Mouse (Mus musculus): ENCODE measurements around the gene Arl6ip5. TPM values are rescaled to one million over a fixed set of nuclear protein-coding genes. Genes with fewer than 3 reads are reported as not detected.

Gene Arl6ip5
- polyA plus RNA-seq, 1 experiment from 2014 or later, result 143 TPM

DNA sequence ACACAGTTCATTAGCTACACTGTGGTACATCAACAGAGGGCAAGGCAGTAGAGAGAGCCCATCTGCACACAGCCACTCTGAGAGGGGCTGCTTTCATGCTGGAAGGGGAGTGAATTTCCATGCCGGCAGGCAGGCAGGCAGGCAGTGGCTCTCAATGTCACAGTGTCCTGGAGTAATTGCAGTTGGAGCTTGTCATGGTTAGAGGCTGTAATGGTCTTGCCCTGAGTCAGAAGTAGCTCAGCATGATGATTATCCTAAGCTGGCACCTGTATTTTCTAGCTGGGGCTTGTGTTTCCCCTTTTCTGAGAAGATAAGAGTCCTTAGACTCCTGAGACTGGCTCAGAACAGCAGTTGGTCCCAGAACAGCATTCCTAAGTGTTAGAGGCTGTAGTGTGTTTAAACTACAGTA is 15.6 kb downstream of the Arl6ip5 start:
- Histone ChIP-seq H3K4me2 (no peak overlapping the region), H3K27me3 (replicated peaks) (no peaks in the 10 kb centered on the region), H3K36me3 (peaks cover 23% of the 10 kb centered on the region), H3K9me3 (replicated peaks) (no peaks in the 10 kb centered on the region), H3K4me1 (peaks cover 15% of the 10 kb centered on the region), H3K4me3 (replicated peaks) (no peak overlapping the region), H3K27ac (replicated peaks) (peak overlapping the region; percentile 37; the same call in 1 of the 2 replicates), H3K9ac (replicated peaks) (no peak overlapping the region)
- no peak for ATAC-seq (ENCODE audit: low FRiP score)
- WGBS, result 14% methylated on average over 1 of the region's 1 CpGs

- no peak overlapping the region for H3K27ac ChIP-seq (replicated peaks)
- H3K4me1 ChIP-seq, result peaks cover 6% of the 10 kb centered on the region
- no peak for ATAC-seq (ENCODE audit: low FRiP score)
- no peak overlapping the region for H3K9ac ChIP-seq (replicated peaks)
- no peaks in the 10 kb centered on the region for H3K9me3 ChIP-seq (replicated peaks)
- no peak overlapping the region for H3K4me3 ChIP-seq (replicated peaks)
- 92% methylated on average over 9 of the region's 9 CpGs for WGBS
- peaks cover 32% of the 10 kb centered on the region for H3K36me3 ChIP-seq
- no peak overlapping the region for H3K4me2 ChIP-seq
- H3K27me3 ChIP-seq (replicated peaks), result no peaks in the 10 kb centered on the region
Observed at GRCm38 (mm10) chr6:97227067-97227847, 16.8 kb downstream of the Arl6ip5 start.

DNA sequence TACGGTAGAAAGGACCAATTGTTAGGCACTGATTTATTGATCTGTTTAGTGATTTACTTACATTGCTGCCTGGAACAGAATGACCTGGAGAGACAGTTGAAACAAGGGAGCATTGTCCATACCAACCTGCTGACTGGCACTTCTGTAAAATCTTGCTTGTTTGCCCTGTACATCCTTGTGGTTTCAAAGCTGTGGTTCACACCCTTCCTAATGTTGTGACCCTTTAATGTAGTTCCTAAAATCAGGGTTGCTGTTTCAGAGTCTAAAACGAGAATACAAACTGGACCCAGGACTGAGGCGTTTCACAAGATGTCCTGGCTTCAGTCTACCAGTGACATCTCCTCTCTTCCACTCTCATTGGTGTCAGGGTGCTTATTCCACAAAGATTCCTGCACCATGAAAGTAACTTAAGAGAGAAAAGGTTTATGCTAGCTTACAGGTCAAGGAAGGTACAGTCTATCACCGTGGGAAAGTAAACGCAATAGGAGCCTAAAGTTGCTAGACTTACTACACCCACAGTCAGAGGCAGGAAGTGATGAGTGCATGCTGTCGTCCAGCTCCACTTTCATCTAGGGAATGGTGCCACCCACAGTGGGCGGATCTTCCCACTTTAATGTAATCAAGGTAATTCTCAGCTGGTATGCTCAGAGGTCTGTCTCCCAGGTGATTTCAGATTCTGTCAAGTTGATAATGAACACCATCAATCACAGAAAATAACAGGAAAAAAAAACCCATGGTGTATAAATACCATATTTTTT is 24.6 kb downstream of the Arl6ip5 start:
- 69% methylated on average over 7 of the region's 7 CpGs for WGBS
- Histone ChIP-seq H3K4me2 (no peak overlapping the region), H3K9ac (replicated peaks) (no peak overlapping the region), H3K27me3 (replicated peaks) (no peaks in the 10 kb centered on the region), H3K4me3 (replicated peaks) (no peak overlapping the region), H3K4me1 (no peaks in the 10 kb centered on the region), H3K9me3 (replicated peaks) (no peaks in the 10 kb centered on the region), H3K36me3 (peaks cover 33% of the 10 kb centered on the region), H3K27ac (replicated peaks) (no peak overlapping the region)
- no peak for ATAC-seq (ENCODE audit: low FRiP score)

GRCm38 (mm10) chr6:97236088-97236487 is 25.6 kb downstream of the Arl6ip5 start:
- 74% methylated on average over 5 of the region's 5 CpGs for WGBS
- no peak overlapping the region for H3K4me2 ChIP-seq
- no peak overlapping the region for H3K9ac ChIP-seq (replicated peaks)
- H3K27ac ChIP-seq (replicated peaks), result no peak overlapping the region
- peaks cover 23% of the 10 kb centered on the region for H3K36me3 ChIP-seq
- no peak overlapping the region for H3K4me3 ChIP-seq (replicated peaks)
- no peaks in the 10 kb centered on the region for H3K9me3 ChIP-seq (replicated peaks)
- no peaks in the 10 kb centered on the region for H3K27me3 ChIP-seq (replicated peaks)
- no peaks in the 10 kb centered on the region for H3K4me1 ChIP-seq
- ATAC-seq (ENCODE audit: low FRiP score), result no peak

DNA sequence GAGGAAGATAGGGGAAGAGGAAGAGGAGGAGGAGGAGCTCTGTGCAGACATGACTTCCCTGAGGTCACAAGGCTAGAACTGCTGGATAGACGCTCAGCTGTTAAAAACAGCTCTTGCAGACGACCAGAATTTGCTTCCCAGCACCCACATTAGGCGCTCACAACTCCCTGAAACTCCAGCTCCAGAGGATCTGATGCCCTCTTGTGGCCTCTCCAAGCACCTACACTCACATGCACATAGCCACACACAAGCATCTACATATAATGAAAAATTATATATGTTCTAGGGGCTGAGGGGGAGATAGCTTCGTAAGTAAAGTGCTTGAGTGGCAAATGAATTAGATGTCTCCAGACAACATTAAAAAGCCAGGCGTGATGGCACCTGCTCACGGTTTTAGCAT is 28.9 kb downstream of the Arl6ip5 start:
- no peak overlapping the region for H3K27ac ChIP-seq (replicated peaks)
- no peak for ATAC-seq (ENCODE audit: low FRiP score)
- H3K4me3 ChIP-seq (replicated peaks), result no peak overlapping the region
- no peaks in the 10 kb centered on the region for H3K27me3 ChIP-seq (replicated peaks)
- 90% methylated on average over 6 of the region's 6 CpGs for WGBS
- no peaks in the 10 kb centered on the region for H3K4me1 ChIP-seq
- H3K9ac ChIP-seq (replicated peaks), result no peak overlapping the region
- peaks cover 4% of the 10 kb centered on the region; the same call in 1 of the 2 replicates for H3K36me3 ChIP-seq
- H3K4me2 ChIP-seq, result no peak overlapping the region
- no peaks in the 10 kb centered on the region for H3K9me3 ChIP-seq (replicated peaks)

GRCm38 (mm10) chr6:97240092-97240491 is 29.6 kb downstream of the Arl6ip5 start:
- no peaks in the 10 kb centered on the region for H3K9me3 ChIP-seq (replicated peaks)
- H3K27me3 ChIP-seq (replicated peaks), result no peaks in the 10 kb centered on the region
- H3K4me2 ChIP-seq, result no peak overlapping the region
- no peak overlapping the region for H3K4me3 ChIP-seq (replicated peaks)
- ATAC-seq (ENCODE audit: low FRiP score), result no peak
- H3K36me3 ChIP-seq, result no peaks in the 10 kb centered on the region
- H3K27ac ChIP-seq (replicated peaks), result no peak overlapping the region
- 86% methylated on average over 5 of the region's 5 CpGs for WGBS
- no peak overlapping the region for H3K9ac ChIP-seq (replicated peaks)
- no peaks in the 10 kb centered on the region for H3K4me1 ChIP-seq

GRCm38 (mm10) chr6:97242522-97242921 is 32.0 kb downstream of the Arl6ip5 start:
- H3K4me3 ChIP-seq (replicated peaks), result no peak overlapping the region
- no peak for ATAC-seq (ENCODE audit: low FRiP score)
- 91% methylated on average over 4 of the region's 4 CpGs for WGBS
- no peak overlapping the region for H3K9ac ChIP-seq (replicated peaks)
- no peak overlapping the region for H3K27ac ChIP-seq (replicated peaks)
- H3K27me3 ChIP-seq (replicated peaks), result no peaks in the 10 kb centered on the region
- H3K4me2 ChIP-seq, result no peak overlapping the region
- H3K36me3 ChIP-seq, result no peaks in the 10 kb centered on the region
- no peaks in the 10 kb centered on the region for H3K4me1 ChIP-seq
- H3K9me3 ChIP-seq (replicated peaks), result no peaks in the 10 kb centered on the region

GRCm38 (mm10) chr6:97245200-97245599 is 34.7 kb downstream of the Arl6ip5 start:
- H3K9me3 ChIP-seq (replicated peaks), result no peaks in the 10 kb centered on the region
- no peaks in the 10 kb centered on the region for H3K4me1 ChIP-seq
- H3K9ac ChIP-seq (replicated peaks), result no peak overlapping the region

DNA sequence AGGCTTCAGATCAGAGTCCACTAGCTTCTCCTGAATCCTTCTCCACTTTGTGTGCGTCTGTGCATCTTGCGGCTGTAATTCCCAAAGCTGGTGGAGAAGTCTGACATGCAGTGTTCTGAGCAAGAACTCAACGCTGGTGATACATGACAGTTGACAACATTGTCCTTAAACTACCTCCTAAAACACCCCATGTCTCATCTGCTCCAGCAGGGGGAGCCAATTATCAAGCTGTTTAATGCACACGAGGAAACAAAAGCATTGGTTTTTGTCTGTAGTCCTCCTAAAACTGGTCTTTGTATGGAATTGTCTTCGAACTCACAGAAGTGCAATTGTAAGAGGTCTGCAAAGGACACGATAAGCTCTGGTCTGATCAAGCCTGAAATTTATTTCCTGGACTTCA is 40.5 kb downstream of the Arl6ip5 start:
- H3K9ac ChIP-seq (replicated peaks), result no peak overlapping the region
- H3K9me3 ChIP-seq (replicated peaks), result no peaks in the 10 kb centered on the region
- H3K36me3 ChIP-seq, result no peaks in the 10 kb centered on the region
- no peak overlapping the region for H3K4me2 ChIP-seq
- ATAC-seq (ENCODE audit: low FRiP score), result no peak
- no peak overlapping the region for H3K4me3 ChIP-seq (replicated peaks)
- H3K4me1 ChIP-seq, result no peaks in the 10 kb centered on the region
- no peak overlapping the region for H3K27ac ChIP-seq (replicated peaks)
- H3K27me3 ChIP-seq (replicated peaks), result no peaks in the 10 kb centered on the region
- 40% methylated on average over 6 of the region's 6 CpGs for WGBS

More at GRCm38 (mm10) chr6:97245200-97245599, 34.7 kb downstream of the Arl6ip5 start:
- no peaks in the 10 kb centered on the region for H3K27me3 ChIP-seq (replicated peaks)
- no peak overlapping the region for H3K27ac ChIP-seq (replicated peaks)
- H3K4me2 ChIP-seq, result no peak overlapping the region
- no peak overlapping the region for H3K4me3 ChIP-seq (replicated peaks)
- no peak for ATAC-seq (ENCODE audit: low FRiP score)
- no peaks in the 10 kb centered on the region for H3K36me3 ChIP-seq

- Histone ChIP-seq H3K27ac (replicated peaks) (no peak overlapping the region), H3K9ac (replicated peaks) (no peak overlapping the region), H3K4me1 (no peaks in the 10 kb centered on the region), H3K36me3 (no peaks in the 10 kb centered on the region), H3K27me3 (replicated peaks) (no peaks in the 10 kb centered on the region), H3K9me3 (replicated peaks) (no peaks in the 10 kb centered on the region), H3K4me3 (replicated peaks) (no peak overlapping the region), H3K4me2 (no peak overlapping the region)
- ATAC-seq (ENCODE audit: low FRiP score), result no peak
- WGBS, result 67% methylated on average over 5 of the region's 5 CpGs
Observed at GRCm38 (mm10) chr6:97252086-97252485, 41.6 kb downstream of the Arl6ip5 start.

DNA sequence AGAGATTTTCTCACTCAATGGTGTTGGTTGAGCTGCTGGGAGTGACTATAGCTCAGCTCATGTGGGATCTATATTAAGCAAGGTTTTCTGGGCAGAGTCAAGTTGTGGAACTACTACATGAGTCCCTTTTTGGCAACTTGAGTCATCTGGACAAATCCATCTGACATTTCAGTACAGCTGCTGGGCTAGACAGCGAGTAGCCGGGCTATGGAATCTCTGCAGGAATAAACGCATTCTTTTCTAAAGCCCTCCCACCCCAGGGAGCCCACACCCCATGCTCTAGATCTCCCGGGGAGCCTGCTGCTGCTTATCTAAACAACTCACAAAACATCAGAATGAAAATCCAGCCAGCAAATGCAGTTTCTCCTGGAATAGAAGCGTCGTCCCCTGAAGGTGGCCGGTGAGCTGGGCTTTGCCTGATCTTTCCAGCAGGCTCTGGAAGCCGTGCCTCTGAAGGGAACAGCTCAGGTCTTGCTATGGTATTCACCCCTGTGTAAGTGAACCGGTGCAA is 42.3 kb downstream of the Arl6ip5 start, which contains the start of gene Lmod3:
Gene Lmod3, minus strand, starts transcription at position 49 of the 511 bp plus-strand sequence.
- Histone ChIP-seq H3K27ac (replicated peaks) (no peak within 1 kb of the TSS), H3K27me3 (replicated peaks) (no peaks in the 10 kb centered on the region), H3K9ac (replicated peaks) (no peak within 1 kb of the TSS), H3K4me2 (no peak within 1 kb of the TSS), H3K4me3 (replicated peaks) (no peak within 1 kb of the TSS), H3K36me3 (no peaks in the 10 kb centered on the region), H3K9me3 (replicated peaks) (no peaks in the 10 kb centered on the region), H3K4me1 (no peaks in the 10 kb centered on the region)
- ATAC-seq (ENCODE audit: low FRiP score), result no peak
- 52% methylated on average over 9 of the region's 9 CpGs for WGBS

DNA sequence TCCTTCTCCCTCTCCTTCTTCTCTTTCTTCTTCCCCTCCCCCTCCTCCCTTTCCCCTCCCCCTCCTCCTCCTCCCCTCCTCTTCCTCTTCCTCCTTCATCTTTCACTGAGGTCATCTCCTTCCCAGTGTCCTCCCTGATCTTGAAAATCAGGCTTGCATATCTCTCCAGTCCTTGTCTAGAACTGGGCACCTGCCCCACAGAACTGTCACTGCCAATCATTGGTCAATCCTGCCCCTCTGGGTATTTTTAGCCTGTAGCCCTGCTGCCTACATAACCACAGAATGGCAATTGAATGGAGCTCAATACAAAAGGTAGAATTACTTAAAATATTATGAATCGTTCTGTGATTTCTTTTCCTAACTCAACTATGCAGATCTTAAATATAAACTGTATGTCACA is 48.0 kb downstream of the Arl6ip5 start:
- no peaks in the 10 kb centered on the region for H3K36me3 ChIP-seq
- H3K4me3 ChIP-seq (replicated peaks), result no peak overlapping the region
- H3K27me3 ChIP-seq (replicated peaks), result no peaks in the 10 kb centered on the region
- H3K27ac ChIP-seq (replicated peaks), result no peak overlapping the region
- WGBS, result 93% methylated on average over 1 of the region's 1 CpGs
- no peak for ATAC-seq (ENCODE audit: low FRiP score)
- H3K4me2 ChIP-seq, result no peak overlapping the region
- no peak overlapping the region for H3K9ac ChIP-seq (replicated peaks)
- H3K4me1 ChIP-seq, result no peaks in the 10 kb centered on the region
- no peaks in the 10 kb centered on the region for H3K9me3 ChIP-seq (replicated peaks)
